Mouse (Mus musculus) brain, embryonic 14.5 days (tissue): Measurements from ENCODE around the gene Dhx35.

Experiments used
- CTCF ChIP-seq: fragments of 200-500 bp; IDR thresholded peaks from 2 replicates; pipeline ENCODE4 v1.5.1; 2012; ENCODE audit warnings: inconsistent platforms, mild to moderate bottlenecking, moderate library complexity, borderline replicate concordance; ENCODE audit not compliant: insufficient read depth, insufficient read length; ENCODE audit errors: extremely low read depth
- POLR2A ChIP-seq: fragments of 200-500 bp; IDR thresholded peaks from 2 replicates; pipeline ENCODE4 v1.6.1; 2012; ENCODE audit warnings: mild to moderate bottlenecking, inconsistent platforms, borderline replicate concordance; ENCODE audit not compliant: poor library complexity, insufficient read depth, insufficient read length, severe bottlenecking; ENCODE audit errors: extremely low read depth

DNA sequence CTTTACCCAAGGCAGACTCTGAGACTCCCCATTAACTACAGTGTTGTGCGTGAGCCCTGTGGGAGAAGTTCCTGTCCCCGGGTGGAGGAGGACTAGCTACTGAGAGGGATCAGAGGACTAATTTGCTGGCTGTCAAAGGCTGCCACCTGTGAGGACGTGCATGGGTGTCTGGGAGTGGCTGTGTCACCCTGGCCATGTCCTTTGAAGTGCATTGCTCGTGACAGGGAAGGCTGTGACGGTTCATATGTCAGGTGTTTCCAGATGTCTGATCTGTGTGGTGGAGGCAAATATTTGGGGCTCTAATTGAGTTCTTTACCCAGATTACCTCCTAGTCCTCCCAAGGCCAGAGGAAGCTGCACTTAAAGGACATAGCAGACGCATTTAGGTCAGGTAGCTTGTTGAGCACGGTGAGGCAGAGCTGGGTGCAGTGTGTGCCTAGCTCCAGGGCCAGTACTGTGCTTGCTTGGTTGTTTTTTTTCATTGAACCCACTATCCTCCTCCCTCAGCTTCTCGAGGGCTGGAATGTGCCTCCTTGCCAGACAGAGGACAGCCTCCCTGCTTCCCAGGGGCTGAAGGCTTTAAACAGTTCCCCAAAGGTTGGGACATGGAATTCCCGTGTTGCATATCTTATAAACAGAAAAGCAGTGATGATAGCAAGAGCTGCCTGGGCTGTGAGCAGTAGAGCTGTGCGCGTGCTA is 23.4 kb upstream of the Dhx35 start:
- no peak for TF ChIP-seq POLR2A
- TF ChIP-seq CTCF, result no peak
